Mouse (Mus musculus) midbrain, postnatal 0 days (tissue): ENCODE data around the gene Kcnc1. TPM values are rescaled to one million over a fixed set of nuclear protein-coding genes. Genes with fewer than 3 reads are reported as not detected.

Experiments used
- ATAC-seq: fragments of 200-750 bp; cut with Nextera tagmentation; 2 replicates; pipeline ENCODE4 v1.8.0; 2017; ENCODE audit warnings: moderate number of reproducible peaks, mild to moderate bottlenecking, moderate TSS enrichment, moderate library complexity; ENCODE audit not compliant: low FRiP score
- DNase-seq: peaks from one replicate; pipeline ENCODE4 v3.0.0-alpha.2; 2015; ENCODE audit warnings: low spot score
- H3K27ac ChIP-seq: fragments of 300-500 bp; sonication (generic); 2 replicates; pipeline ENCODE4 v1.5.1; 2014; ENCODE audit warnings: low read depth, mild to moderate bottlenecking, low read length, mixed read lengths
- H3K27me3 ChIP-seq: fragments of 300-500 bp; sonication (generic); 2 replicates; pipeline ENCODE4 v1.6.1; 2014; ENCODE audit warnings: low read length, control low read depth, mixed read lengths; ENCODE audit not compliant: insufficient read depth
- H3K36me3 ChIP-seq: fragments of 300-500 bp; sonication (generic); 2 replicates; pipeline ENCODE4 v1.6.1; 2014; ENCODE audit warnings: low read length, control low read depth, mixed read lengths; ENCODE audit not compliant: insufficient read depth
- H3K4me1 ChIP-seq: fragments of 300-500 bp; sonication (generic); 2 replicates; pipeline ENCODE4 v1.6.1; 2014; ENCODE audit warnings: mild to moderate bottlenecking, control low read depth, antibody characterized with exemption, low read length, mixed read lengths; ENCODE audit not compliant: insufficient read depth
- H3K4me2 ChIP-seq: fragments of 300-500 bp; sonication (generic); 2 replicates; pipeline ENCODE4 v1.6.1; 2014; ENCODE audit warnings: low read depth, mild to moderate bottlenecking, low read length, mixed read lengths; ENCODE audit not compliant: poor library complexity, severe bottlenecking
- H3K4me3 ChIP-seq: fragments of 300-500 bp; sonication (generic); 2 replicates; pipeline ENCODE4 v1.5.1; 2014; ENCODE audit warnings: low read depth, mild to moderate bottlenecking, low read length, moderate library complexity
- H3K9ac ChIP-seq: fragments of 300-500 bp; sonication (generic); replicated peaks from 2 replicates; pipeline ENCODE4 v1.6.1; 2014; ENCODE audit warnings: mild to moderate bottlenecking, low read length, moderate library complexity, mixed read lengths; ENCODE audit not compliant: poor library complexity, severe bottlenecking
- H3K9me3 ChIP-seq: fragments of 300-500 bp; sonication (generic); 2 replicates; pipeline ENCODE4 v1.6.1; 2016; ENCODE audit warnings: low read length, control low read depth
- CTCF ChIP-seq: IDR thresholded peaks from 2 replicates; pipeline ENCODE4 v1.5.1; 2016; ENCODE audit warnings: antibody characterized with exemption, mild to moderate bottlenecking
- WGBS: fragments of 180-500 bp; shearing (Covaris S2); extraction: QIAGEN DNeasy Blood & Tissue Kit; methylation state at CpG from one replicate; pipeline ENCODE4 v1.1.7; 2014; 5-methylcytosine and 5-hydroxymethylcytosine counted together
- polyA plus RNA-seq: library from polyadenylated mRNA; unstranded; fragments of >200 nt; fragmentation: Nextera tagmentation; extraction: Ambion mirVana; gene quantifications from 2 replicates; pipeline ENCODE4 v1.2.1, GENCODE M21; 2015
- total RNA-seq: library from RNA; depleted of rRNA; stranded (reverse); fragments of >200 nt; gene quantifications from 2 replicates; pipeline ENCODE4 v1.2.3, GENCODE M21; 2014

Gene Kcnc1
- total and polyA plus RNA-seq, 2 experiments from 2014 or later = 24.0 to 44.9 TPM

- H3K27ac ChIP-seq = no peak overlapping the region
- no peak overlapping the region for H3K4me2 ChIP-seq
- H3K4me1 ChIP-seq = peaks cover 1% of the 10 kb centered on the region; the same call in 1 of the 2 replicates
- H3K9ac ChIP-seq = no peak overlapping the region
- ATAC-seq (no peak), DNase-seq (no peak)
- TF ChIP-seq CTCF = no peak
- 71% methylated on average over 4 of the region's 4 CpGs for WGBS
- no peaks in the 10 kb centered on the region for H3K9me3 ChIP-seq
- H3K36me3 ChIP-seq = no peaks in the 10 kb centered on the region
- no peaks in the 10 kb centered on the region for H3K27me3 ChIP-seq
- H3K4me3 ChIP-seq = no peak overlapping the region
Measured at GRCm38 (mm10) chr7:46353875-46354274, 42.4 kb upstream of the Kcnc1 start.

- DNase-seq = no peak
- H3K9me3 ChIP-seq = no peaks in the 10 kb centered on the region
- H3K27ac ChIP-seq = no peak overlapping the region
- no peak for TF ChIP-seq CTCF
- no peak overlapping the region for H3K4me3 ChIP-seq
- no peaks in the 10 kb centered on the region for H3K27me3 ChIP-seq
- no peak overlapping the region for H3K4me2 ChIP-seq
- no peak for ATAC-seq
- H3K9ac ChIP-seq = no peak overlapping the region
- no peaks in the 10 kb centered on the region for H3K36me3 ChIP-seq
- H3K4me1 ChIP-seq = no peaks in the 10 kb centered on the region
Measured at GRCm38 (mm10) chr7:46361776-46362175, 34.5 kb upstream of the Kcnc1 start.

GRCm38 (mm10) chr7:46364154-46364553 is 32.1 kb upstream of the Kcnc1 start:
- Histone ChIP-seq H3K9ac (no peak overlapping the region), H3K4me3 (no peak overlapping the region), H3K4me2 (no peak overlapping the region), H3K36me3 (no peaks in the 10 kb centered on the region), H3K27ac (no peak overlapping the region), H3K4me1 (no peaks in the 10 kb centered on the region), H3K9me3 (no peaks in the 10 kb centered on the region), H3K27me3 (no peaks in the 10 kb centered on the region)
- ATAC-seq (no peak), DNase-seq (no peak)
- no peak for TF ChIP-seq CTCF
- WGBS = 45% methylated on average over 4 of the region's 5 CpGs

- no peak for TF ChIP-seq CTCF
- no peak overlapping the region for H3K27ac ChIP-seq
- H3K27me3 ChIP-seq = no peaks in the 10 kb centered on the region
- H3K4me3 ChIP-seq = no peak overlapping the region
- ATAC-seq = no peak
- H3K4me1 ChIP-seq = no peaks in the 10 kb centered on the region
- H3K9me3 ChIP-seq = no peaks in the 10 kb centered on the region
- WGBS = 81% methylated on average over 1 of the region's 1 CpGs
- no peaks in the 10 kb centered on the region for H3K36me3 ChIP-seq
- H3K4me2 ChIP-seq = no peak overlapping the region
- no peak overlapping the region for H3K9ac ChIP-seq
- no peak for DNase-seq
Measured at GRCm38 (mm10) chr7:46365810-46366209, 30.5 kb upstream of the Kcnc1 start.

- Histone ChIP-seq H3K27ac (no peak overlapping the region), H3K4me3 (no peak overlapping the region), H3K4me1 (no peaks in the 10 kb centered on the region), H3K9me3 (no peaks in the 10 kb centered on the region), H3K27me3 (peaks cover 15% of the 10 kb centered on the region), H3K36me3 (no peaks in the 10 kb centered on the region), H3K4me2 (no peak overlapping the region), H3K9ac (no peak overlapping the region)
- ATAC-seq = no peak
- TF ChIP-seq CTCF = no peak
- WGBS = 74% methylated on average over 4 of the region's 4 CpGs
- DNase-seq = no peak
Measured at GRCm38 (mm10) chr7:46371104-46371503, 25.2 kb upstream of the Kcnc1 start.

- WGBS = 4% methylated on average over 42 of the region's 44 CpGs
- H3K4me3 ChIP-seq = peak within 1 kb of the TSS; percentile 27
- DNase-seq (no peak), ATAC-seq (0 out of 2 replicates have a peak, but pooled peaks have one; percentile 6)
- H3K9ac ChIP-seq = no peak within 1 kb of the TSS
- no peaks in the 10 kb centered on the region for H3K4me1 ChIP-seq
- no peaks in the 10 kb centered on the region for H3K36me3 ChIP-seq
- no peaks in the 10 kb centered on the region for H3K9me3 ChIP-seq
- peaks cover 54% of the 10 kb centered on the region for H3K27me3 ChIP-seq
- H3K27ac ChIP-seq = no peak within 1 kb of the TSS
- no peak for TF ChIP-seq CTCF
- H3K4me2 ChIP-seq = peak within 1 kb of the TSS; percentile 40
Measured at GRCm38 (mm10) chr7:46376172-46377007, 19.9 kb upstream of the Kcnc1 start, which contains the start of gene Myod1. Gene Myod1, plus strand, starts transcription at chr7:46376474.
